Mouse (Mus musculus): Measurements from ENCODE around the gene Scfd2.

- TF ChIP-seq CTCF (IDR thresholded peaks at IDR 0.05; ENCODE audit: low read depth) = no peak
- TF ChIP-seq EP300 (IDR thresholded peaks at IDR 0.05; ENCODE audit: low read depth) = no peak
These were observed 219.7 kb downstream of the Scfd2 start for GRCm38 (mm10) chr5:74311865-74312264.

Data from liver, postnatal 0 days (tissue).